Mouse (Mus musculus) kidney, postnatal 4 days (tissue): Measurements from ENCODE around the gene Ablim1.

Experiments
- DNase-seq, 2 experiments: peaks; one replicate each; pipeline ENCODE4 v3.0.0; 2021; ENCODE audit warnings: mixed read lengths in 2 of 2

The Ablim1 gene

DNA sequence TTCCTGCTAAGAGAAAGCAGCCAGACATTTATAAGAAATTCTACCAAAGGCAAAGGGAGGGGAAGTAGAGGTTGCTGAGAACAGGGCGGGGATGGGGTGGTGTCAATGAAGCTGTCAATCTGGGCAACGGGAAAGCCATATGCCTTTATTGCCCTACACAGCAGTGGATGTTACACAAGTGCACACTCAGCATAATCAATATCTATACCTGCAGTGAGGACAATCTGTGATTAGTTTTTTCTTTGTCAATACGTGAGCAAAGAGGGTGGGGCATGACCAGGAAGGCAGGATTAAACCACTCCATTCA, 221.1 kb downstream of the Ablim1 start:
- DNase-seq: no peak

DNA sequence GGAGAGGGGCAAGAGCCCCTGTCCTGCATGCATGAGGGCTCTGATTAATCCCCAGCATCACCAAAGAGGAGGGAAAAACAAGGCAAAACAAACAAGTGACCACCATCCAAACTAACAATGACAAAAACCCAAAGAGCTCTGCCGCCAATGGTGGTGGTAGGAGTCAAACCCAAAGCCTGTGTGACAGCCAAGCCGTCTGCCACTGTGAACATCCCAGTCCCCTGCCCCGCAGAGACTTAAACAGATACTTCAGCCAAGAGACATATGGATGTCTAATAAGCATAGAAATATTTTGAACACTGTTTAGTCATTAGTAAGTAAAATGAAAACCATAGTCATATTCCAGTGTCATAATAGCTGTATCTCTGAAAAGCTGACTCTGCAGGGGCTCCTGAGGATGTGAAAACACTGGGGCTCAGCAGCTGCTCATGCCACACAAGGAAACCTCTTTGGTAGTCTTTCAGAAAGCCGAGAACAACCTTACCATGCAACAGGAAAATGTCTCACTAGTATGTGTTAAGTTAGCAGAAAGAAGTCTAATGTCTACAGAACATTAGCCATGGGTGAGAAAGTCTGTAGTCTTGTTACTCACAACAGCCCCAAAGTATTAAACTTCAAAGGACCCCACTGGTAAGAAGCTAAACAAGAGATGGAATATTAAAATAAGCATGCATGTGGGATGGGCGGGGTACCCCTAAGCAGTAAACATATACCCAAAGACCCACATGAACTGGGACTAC, 221.6 kb downstream of the Ablim1 start:
- no peak for DNase-seq

- DNase-seq: no peak
Measured at GRCm38 (mm10) chr19:57091278-57091677, 223.4 kb downstream of the Ablim1 start.

- no peak for DNase-seq
Measured at GRCm38 (mm10) chr19:57088804-57089369, 225.8 kb downstream of the Ablim1 start.

DNA sequence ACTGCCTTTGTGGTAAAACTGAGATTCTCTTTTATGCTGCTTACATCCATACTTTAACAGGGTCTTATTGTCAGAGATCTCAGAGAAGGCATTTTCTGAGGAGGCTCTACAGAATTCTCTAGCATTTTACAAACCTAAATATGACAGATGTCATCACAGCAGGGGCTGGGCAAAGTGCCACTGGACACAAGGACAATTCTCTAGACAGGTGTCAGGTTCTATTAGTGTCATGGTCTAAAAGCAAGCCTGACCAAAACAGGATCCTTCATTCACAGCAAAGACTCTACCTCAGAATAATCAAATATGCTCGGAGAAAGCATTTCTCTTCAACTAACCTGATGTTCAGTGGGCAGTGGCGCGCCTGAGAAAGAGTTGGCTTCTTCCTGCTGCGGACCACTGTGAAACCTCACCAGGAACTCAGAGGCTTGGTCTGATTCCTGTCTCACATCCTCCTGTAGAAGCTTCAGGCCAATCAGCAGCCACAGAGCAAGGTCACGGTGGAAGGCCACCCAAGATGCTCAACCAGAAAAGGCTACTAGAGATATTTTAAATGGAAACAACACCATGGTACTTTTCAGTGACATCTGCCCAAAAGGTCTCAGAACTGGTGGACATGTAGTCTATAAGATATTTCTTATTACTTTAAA, 230.1 kb downstream of the Ablim1 start:
- no peak for DNase-seq

- DNase-seq: no peak
Measured at GRCm38 (mm10) chr19:57083887-57084286, 230.8 kb downstream of the Ablim1 start.

- DNase-seq: no peak
Measured at GRCm38 (mm10) chr19:57083183-57083555, 231.6 kb downstream of the Ablim1 start.

- no peak for DNase-seq
Measured at GRCm38 (mm10) chr19:57082454-57083182, 232.1 kb downstream of the Ablim1 start.

DNA sequence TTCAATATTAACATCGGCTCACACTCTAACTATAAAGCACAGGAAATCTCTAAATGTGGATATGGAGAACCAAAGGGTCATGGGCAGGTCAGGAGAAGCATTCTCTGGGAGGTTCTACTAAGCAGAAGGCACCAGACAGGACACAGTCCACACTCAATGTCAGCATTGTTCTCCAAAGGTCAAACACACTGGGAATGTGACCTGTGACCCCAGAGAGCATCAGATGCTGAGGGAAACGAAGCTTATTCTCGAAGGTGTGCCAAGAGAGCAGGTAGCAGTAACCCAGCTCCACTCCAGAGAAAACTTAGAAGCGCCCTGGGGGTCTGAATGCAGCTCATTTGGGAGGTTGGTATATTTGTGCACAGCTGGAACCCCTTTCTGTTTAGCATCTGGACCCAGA, 233.2 kb downstream of the Ablim1 start:
- DNase-seq: no peak

- DNase-seq: no peak
Measured at GRCm38 (mm10) chr19:57079606-57079981, 235.1 kb downstream of the Ablim1 start.

GRCm38 (mm10) chr19:57078867-57079605, 235.7 kb downstream of the Ablim1 start:
- DNase-seq: peak; percentile 50 to 63

- no peak for DNase-seq
Measured at GRCm38 (mm10) chr19:57077826-57078699, 236.7 kb downstream of the Ablim1 start.

GRCm38 (mm10) chr19:57073450-57073849, 241.3 kb downstream of the Ablim1 start:
- DNase-seq: no peak

GRCm38 (mm10) chr19:57072756-57073155, 242.0 kb downstream of the Ablim1 start:
- no peak for DNase-seq

DNA sequence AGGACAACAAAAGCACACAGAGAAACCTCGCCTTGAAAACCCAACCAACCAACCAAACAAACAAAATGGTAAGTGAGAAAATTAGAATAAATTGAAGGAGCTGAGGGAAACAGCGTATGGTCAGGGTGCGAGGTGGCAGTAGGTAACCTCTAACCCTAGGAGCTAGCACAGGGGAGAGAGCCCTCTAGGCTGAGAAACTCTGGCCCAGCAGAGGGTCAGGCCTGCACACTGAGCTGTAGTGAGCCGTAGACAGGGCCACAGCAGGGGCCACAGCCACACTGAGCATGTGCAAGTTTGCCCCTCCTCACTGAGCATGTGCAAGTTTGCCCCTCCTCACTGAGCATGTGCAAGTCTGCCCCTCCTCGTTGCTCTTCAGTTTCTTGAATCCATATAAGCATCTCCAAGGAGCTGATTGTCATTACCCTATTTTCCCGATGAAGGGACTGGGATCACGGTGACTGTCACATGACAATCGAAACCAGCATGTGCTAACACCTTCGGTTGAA, 247.6 kb downstream of the Ablim1 start:
- DNase-seq: no peak

- DNase-seq: peak; percentile 80 to 83
Measured at GRCm38 (mm10) chr19:57066313-57066712, 248.4 kb downstream of the Ablim1 start.

- no peak for DNase-seq
Measured at GRCm38 (mm10) chr19:57062746-57063145, 252.0 kb downstream of the Ablim1 start.

- peak; percentile 35 to 49 for DNase-seq
Measured at GRCm38 (mm10) chr19:57059018-57059580, 255.6 kb downstream of the Ablim1 start.

DNA sequence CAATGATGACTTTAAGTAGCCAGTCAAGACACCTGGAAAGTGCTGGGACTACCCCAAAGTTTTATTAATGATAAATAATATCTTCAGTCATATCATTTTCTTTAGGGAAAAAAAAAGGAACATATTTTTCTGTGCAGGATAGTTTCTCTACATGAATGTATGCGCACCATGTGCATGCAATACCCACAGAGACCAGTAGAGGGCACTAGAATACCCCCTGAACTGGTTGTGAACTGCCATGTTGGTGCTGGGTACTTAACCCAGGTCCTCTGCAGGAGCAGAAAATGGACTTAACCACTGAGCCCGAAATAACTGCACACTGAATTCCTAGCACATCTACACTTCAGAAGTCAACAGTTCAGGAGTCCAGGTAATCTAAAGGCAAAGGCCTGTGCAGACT, 257.2 kb downstream of the Ablim1 start:
- DNase-seq: no peak

GRCm38 (mm10) chr19:57055215-57056120, 259.3 kb downstream of the Ablim1 start:
- no peak for DNase-seq
